Mouse (Mus musculus): Measurements from ENCODE around the gene Krt76. TPM values are rescaled to one million over a fixed set of nuclear protein-coding genes. Genes with fewer than 3 reads are reported as not detected.

Krt76 gene
- polyA plus RNA-seq (2012; rRNA removed): 0.02 TPM in 1 of 2 replicates, not detected in the other

GRCm38 (mm10) chr15:101892820-101893219 is at the start of gene Krt76:
Krt76 (minus strand) TSS chr15:101892920.
- WGBS: 57% methylated on average over 4 of the region's 4 CpGs
- DNase-seq (ENCODE audit: low read depth, low spot score): no peak

GRCm38 (mm10) chr15:101941948-101942347 is 49.2 kb upstream of the Krt76 start:
- DNase-seq (ENCODE audit: low read depth, low spot score): no peak
- WGBS: 69% methylated on average over 8 of the region's 8 CpGs

DNA sequence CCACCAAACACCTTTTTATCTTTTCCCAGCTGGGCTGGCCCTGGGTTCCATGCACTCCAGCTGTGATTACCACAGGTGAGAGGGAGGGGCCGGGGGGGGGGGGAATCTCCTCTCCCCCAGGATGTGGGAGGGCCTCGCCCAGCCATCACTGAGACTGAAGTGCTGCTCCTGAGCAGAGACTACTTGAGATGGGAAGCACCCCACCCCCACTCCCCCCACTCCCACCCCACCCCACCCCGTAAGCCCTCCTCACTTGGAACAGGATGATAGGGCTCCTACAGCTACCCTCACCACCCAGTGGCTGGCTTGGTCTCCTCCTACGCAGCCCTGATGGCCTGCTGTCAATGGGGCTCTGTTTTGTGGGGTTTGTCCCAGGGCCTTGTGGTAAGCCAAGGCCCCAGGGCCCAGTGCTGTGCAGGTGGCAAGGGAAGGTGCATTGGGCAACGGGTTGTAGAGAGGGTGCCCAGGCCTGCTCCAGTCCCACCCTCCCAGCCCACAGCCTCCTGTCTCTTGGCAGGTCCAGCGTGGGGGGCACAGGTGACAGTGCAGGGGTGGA is 47.6 kb upstream of the Krt76 start, which contains the start of gene Krt79:
Gene Krt79 (minus strand): TSS at position 51 of the 556 bp plus-strand sequence.
- 72% methylated on average over 6 of the region's 6 CpGs for WGBS
- DNase-seq (ENCODE audit: low read depth, low spot score): no peak

GRCm38 (mm10) chr15:101938600-101939308 is 46.0 kb upstream of the Krt76 start:
- no peak for DNase-seq (ENCODE audit: low read depth, low spot score)

GRCm38 (mm10) chr15:101933024-101933423 is 40.3 kb upstream of the Krt76 start:
- 36% methylated on average over 6 of the region's 6 CpGs for WGBS

More at GRCm38 (mm10) chr15:101938600-101939308, 46.0 kb upstream of the Krt76 start:
- 39% methylated on average over 9 of the region's 9 CpGs for WGBS

DNA sequence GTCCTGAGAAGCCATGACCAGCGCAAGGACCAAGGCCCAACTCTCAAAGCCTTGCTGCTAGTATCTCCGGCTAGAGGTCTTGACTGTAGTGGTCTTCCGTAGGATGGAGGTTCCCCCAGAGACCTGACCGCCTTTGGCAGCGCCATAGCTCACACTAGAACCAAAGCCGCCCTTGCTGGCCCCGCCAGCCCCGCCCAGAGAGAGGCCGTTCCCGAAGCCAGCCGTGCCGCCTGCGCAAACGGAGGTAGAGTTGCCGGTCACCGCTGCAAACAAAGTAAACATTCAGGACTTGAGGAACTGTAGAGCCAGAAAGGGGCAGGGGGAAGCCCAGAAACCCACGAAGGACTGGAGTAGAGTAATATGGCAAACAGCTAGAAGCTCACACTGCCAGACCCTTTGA is 36.9 kb upstream of the Krt76 start:
- no peak for DNase-seq (ENCODE audit: low read depth, low spot score)
- 3% methylated on average over 17 of the region's 17 CpGs for WGBS

More at GRCm38 (mm10) chr15:101933024-101933423, 40.3 kb upstream of the Krt76 start:
- no peak for DNase-seq (ENCODE audit: low read depth, low spot score)

GRCm38 (mm10) chr15:101929087-101929486 is 36.4 kb upstream of the Krt76 start:
- WGBS: 16% methylated on average over 9 of the region's 9 CpGs

DNA sequence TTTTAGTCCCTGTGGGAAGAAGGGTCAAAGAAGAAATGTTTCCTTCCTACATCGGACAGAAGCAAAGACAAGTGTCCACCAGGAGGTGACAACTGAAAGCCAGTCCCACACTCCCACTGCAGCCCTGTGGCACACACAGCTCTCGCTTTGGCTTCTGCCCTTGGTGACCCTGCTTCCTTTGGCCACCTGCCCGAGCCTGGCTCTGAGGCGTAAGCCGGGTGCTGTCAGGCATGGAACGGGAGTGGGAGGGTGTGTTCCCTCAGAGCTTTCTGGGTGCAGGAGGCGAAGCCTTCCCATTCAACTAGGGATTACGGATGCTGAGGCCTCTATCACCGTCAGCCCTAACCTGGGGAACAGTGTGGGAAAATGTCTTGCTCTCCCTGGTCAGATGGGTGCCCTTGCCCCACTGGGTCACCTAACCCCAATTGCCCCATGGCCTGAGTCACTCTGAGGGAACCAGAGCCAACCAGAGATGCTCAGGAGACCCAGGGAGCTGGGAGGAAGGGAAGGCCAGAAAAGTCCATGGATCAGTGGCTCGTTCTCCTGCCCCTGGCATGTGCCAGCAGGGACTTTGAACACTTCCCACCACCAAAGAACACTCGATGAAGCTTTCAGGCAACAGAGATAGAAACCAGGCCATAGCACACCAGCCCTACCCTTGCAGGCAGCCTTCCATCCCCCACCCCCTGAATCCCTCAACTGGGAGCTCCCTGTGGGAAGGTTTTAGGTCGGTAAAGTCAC is 34.8 kb upstream of the Krt76 start:
- no peak for DNase-seq (ENCODE audit: low read depth, low spot score)
- 42% methylated on average over 12 of the region's 12 CpGs for WGBS

More at GRCm38 (mm10) chr15:101929087-101929486, 36.4 kb upstream of the Krt76 start:
- no peak for DNase-seq (ENCODE audit: low read depth, low spot score)

- no peak for DNase-seq (ENCODE audit: low read depth, low spot score)
- WGBS: 29% methylated on average over 1 of the region's 1 CpGs
Measured at GRCm38 (mm10) chr15:101925041-101925440, 32.3 kb upstream of the Krt76 start.

- 32% methylated on average over 11 of the region's 11 CpGs for WGBS
- DNase-seq (ENCODE audit: low read depth, low spot score): no peak
Measured at GRCm38 (mm10) chr15:101924635-101925034, 31.9 kb upstream of the Krt76 start, which contains the start of gene Krt4. Krt4 (minus strand) TSS chr15:101924735.

DNA sequence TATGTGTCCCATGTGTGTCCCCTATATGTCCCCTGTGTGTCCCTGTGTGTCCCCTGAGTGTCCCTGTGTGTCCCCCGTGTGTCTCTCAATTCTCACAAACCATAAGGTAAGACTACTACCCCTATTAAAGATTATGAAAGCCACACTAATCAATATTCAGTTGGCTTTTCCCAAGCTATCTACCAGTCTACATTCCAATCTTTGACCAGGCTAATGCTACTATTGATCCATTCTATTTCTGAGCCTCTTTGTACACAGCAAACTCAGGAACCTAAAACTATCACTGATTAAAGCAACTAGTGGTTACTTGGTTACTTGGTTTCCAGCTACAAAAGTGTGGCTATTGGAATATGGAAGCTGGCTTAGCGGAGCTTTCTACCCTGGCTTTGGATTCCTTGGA is 29.6 kb upstream of the Krt76 start:
- no peak for DNase-seq (ENCODE audit: low read depth, low spot score)
- 95% methylated on average over 2 of the region's 2 CpGs for WGBS

- WGBS: 62% methylated on average over 2 of the region's 2 CpGs
- DNase-seq (ENCODE audit: low read depth, low spot score): no peak
Measured at GRCm38 (mm10) chr15:101916072-101916471, 23.4 kb upstream of the Krt76 start.

DNA sequence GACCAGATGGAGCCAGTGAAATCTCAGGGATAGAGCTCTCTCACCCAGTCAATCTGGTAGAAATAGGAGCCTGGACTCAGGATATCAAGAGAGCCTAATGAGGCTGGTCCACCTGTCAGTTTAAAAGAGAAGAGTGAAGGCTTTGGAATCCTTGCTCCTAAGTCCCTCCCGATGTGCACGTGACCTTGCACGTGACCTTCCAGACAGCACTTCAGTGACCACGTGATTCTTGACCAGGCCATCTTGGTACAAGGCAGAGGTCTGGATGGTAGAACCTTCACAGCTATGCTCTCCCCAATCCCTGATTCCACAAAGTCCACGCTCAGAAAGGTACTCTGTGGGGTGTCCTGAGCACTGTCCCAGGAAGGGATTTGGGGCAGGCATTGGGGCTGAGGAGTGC is 12.1 kb upstream of the Krt76 start:
- 85% methylated on average over 5 of the region's 5 CpGs for WGBS
- no peak for DNase-seq (ENCODE audit: low read depth, low spot score)

DNA sequence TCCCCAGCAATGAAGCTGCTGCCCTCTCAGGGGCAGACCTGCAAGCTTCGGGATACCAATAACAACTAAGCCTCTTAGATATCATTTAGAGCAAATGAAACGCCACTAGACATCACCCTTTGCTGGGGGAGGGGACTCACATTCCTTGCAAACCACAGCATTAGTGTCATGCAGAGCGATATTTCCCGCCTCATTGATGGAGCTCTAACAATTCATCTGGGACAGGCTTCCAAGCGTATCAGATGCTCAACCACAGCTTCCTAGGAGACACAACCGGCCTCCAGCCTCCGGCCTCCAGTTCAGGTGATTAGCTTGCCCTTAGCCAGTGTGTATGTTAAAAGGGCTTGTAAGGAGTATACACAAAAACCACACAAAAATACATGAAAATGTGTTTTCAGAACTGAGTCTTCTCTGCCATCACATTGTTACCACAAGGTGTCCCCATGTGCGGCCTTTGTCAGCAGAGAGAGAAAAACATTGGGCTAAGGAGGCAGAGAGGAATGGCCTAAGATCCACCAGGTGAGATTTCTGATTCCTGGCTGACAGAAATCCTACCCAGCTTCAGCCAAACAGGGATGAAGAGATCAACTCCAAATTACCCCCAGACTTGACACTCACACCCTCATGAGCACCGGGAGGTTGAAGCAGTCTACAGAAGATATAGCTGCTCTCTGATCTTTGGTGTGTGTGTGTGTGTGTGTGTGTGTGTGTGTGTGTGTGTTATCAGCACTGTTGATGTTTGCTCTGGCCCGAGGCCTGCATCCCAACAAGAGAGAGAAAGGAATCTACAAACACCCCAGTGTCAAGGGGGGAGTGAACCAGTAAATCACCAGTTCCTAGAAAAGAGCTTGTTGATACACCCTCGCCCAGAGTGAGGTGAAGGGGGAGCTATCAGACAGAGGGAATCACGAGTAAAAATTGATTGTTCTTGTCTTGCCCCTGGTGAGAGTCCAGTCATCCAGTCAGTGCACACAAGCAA is 9.7 kb upstream of the Krt76 start:
- no peak for DNase-seq (ENCODE audit: low read depth, low spot score)
- WGBS: 55% methylated on average over 12 of the region's 12 CpGs

DNA sequence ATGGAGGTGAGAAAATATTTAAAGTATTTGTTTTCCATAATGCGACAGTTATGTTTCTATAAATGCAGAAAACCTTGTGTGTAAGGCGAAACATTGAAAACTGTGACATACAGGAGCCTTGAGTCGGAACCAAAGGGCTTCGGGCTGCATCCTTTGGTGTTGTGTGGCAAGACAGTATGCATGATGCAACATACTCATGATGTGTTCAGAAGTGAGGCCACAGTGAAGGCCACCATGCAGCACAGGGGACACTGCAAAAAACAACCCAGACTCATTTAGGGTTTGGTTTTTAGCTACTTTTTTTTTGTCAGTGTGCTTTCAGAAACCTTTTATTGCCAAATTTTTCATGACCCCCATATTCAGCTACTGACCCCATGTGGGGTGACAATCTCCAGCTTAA is 2.5 kb upstream of the Krt76 start:
- DNase-seq (ENCODE audit: low read depth, low spot score): no peak
- WGBS: 89% methylated on average over 4 of the region's 4 CpGs

DNA sequence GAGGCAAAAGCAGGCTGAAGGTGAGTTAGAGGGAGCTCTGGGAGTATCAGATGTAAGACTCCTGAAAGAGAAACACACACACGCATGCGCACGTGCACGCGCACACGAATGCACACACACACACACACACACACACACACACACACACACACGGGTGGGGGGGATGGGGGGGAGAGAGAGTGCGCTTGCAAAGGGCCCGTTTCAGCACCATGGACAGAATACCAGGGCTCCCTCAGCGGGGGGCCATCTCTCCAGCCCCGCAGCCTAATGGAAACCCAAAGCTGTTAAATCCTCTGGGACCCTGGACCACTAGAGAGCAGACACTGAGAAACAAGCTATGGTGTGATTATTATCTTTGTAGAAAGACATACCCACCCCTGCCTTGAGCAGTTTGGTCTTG is 12.9 kb downstream of the Krt76 start:
- no peak for DNase-seq (ENCODE audit: low read depth, low spot score)
- WGBS: 14% methylated on average over 9 of the region's 11 CpGs

DNA sequence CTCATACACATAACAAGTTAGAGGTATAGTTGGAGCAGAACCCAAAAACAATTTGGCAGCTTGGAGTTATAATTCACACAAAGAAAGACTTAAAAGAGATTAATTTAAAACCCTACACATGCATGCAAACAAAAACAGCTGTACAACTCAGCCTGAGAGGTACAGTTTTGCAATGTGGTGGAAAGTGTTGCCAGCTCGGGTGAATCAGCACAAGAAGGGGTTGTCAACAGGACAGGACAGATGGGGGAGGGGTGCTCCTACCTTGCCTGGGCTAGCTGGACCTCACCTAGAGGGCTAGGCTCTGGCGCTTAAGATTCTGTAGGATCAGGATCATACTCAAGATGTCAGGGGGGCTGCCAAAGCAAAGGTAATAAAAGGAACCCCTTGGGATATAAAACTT is 14.7 kb downstream of the Krt76 start:
- 44% methylated on average over 2 of the region's 2 CpGs for WGBS
- DNase-seq (ENCODE audit: low read depth, low spot score): no peak

GRCm38 (mm10) chr15:101874383-101874782 is 18.3 kb downstream of the Krt76 start:
- no peak for DNase-seq (ENCODE audit: low read depth, low spot score)
- WGBS: 81% methylated on average over 1 of the region's 1 CpGs

GRCm38 (mm10) chr15:101873231-101873630 is 19.5 kb downstream of the Krt76 start:
- 68% methylated on average over 4 of the region's 4 CpGs for WGBS
- DNase-seq (ENCODE audit: low read depth, low spot score): no peak

All from large intestine, adult 2 months (tissue).